Mouse (Mus musculus) megakaryocyte, embryonic 14.5 days (primary cell): ENCODE data around the gene Avpi1. TPM values are rescaled to one million over a fixed set of nuclear protein-coding genes. Genes with fewer than 3 reads are reported as not detected.

Experiments
- H3K27me3 ChIP-seq: replicated peaks from 2 replicates; pipeline ENCODE3; 2012; ENCODE audit warnings: inconsistent platforms
- H3K36me3 ChIP-seq: replicated peaks from 2 replicates; pipeline ENCODE3; 2012; ENCODE audit warnings: low read length, inconsistent platforms, mixed read lengths
- H3K4me1 ChIP-seq: 2 replicates; pipeline ENCODE4 v1.6.1; 2012; ENCODE audit warnings: inconsistent platforms
- H3K4me3 ChIP-seq: replicated peaks from 2 replicates; pipeline ENCODE3; 2012; ENCODE audit warnings: moderate library complexity, mild to moderate bottlenecking, inconsistent platforms
- H3K9me3 ChIP-seq: 2 replicates; pipeline ENCODE4 v1.6.1; 2012; ENCODE audit warnings: inconsistent platforms
- FLI1 ChIP-seq: IDR thresholded peaks from 2 replicates; pipeline ENCODE4 v1.6.1; 2012; ENCODE audit warnings: low read length, inconsistent platforms, mixed read lengths
- GATA1 ChIP-seq: IDR thresholded peaks from 3 replicates; pipeline ENCODE4 v1.6.1; 2012; ENCODE audit warnings: mixed read lengths, low read length, inconsistent platforms, borderline replicate concordance
- polyA plus RNA-seq: library from polyadenylated mRNA; stranded (reverse); fragments of >175 nt; gene quantifications from 2 replicates; pipeline ENCODE4 v1.2.3, GENCODE M21; 2012; ENCODE audit warnings: low replicate concordance; ENCODE audit not compliant: insufficient read depth

Gene Avpi1
- polyA plus RNA-seq, 1 experiment = 38.7 TPM

DNA sequence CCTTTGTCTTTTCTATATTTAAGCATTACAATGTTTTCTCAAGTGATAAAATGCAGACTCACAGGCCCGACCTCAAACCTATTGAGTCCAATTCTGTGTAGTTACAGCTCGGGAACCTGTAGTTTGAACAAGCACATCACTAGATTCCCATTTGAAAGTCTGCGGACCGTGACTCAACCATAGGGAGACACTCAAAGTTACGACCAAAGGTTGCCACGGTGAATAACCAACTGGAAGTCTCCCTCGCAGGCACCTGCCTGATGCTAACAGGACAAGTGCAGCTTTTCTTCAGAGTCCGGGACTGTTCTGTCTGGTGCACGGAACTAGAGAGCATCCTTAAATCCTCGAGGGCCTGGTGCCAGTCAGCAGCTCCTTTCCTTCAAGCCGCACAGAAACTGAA is 48.4 kb downstream of the Avpi1 start:
- Histone ChIP-seq H3K36me3 (peaks cover 7% of the 10 kb centered on the region), H3K4me3 (no peak overlapping the region)
- TF ChIP-seq FLI1 (no peak), GATA1 (no peak)

DNA sequence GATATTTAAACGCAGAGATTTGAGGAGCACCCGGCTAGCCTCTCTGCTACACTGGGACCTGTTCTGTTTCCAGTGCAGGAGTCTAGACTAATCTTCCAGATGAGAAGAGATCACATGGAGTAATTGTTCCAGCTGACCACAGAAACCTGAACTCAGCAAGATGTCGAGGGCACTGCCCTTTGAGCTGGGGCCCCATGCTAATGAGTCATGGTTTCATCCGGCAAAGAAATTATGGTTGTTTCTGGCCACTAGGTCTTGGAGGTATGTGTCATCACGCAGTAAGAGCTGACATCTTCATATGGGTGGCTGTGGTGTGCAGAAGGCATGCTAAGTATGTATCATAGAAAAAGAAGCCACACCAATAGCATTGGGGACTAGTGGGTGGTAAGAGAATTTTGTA is 48.9 kb downstream of the Avpi1 start:
- Histone ChIP-seq H3K9me3 (no peaks in the 10 kb centered on the region), H3K4me3 (no peak overlapping the region), H3K27me3 (no peaks in the 10 kb centered on the region), H3K4me1 (peaks cover 21% of the 10 kb centered on the region), H3K36me3 (peaks cover 10% of the 10 kb centered on the region)
- TF ChIP-seq GATA1 (no peak), FLI1 (no peak)

More for the DNA sequence above, 48.4 kb downstream of the Avpi1 start:
- Histone ChIP-seq H3K4me1 (peaks cover 22% of the 10 kb centered on the region), H3K27me3 (no peaks in the 10 kb centered on the region), H3K9me3 (no peaks in the 10 kb centered on the region)

DNA sequence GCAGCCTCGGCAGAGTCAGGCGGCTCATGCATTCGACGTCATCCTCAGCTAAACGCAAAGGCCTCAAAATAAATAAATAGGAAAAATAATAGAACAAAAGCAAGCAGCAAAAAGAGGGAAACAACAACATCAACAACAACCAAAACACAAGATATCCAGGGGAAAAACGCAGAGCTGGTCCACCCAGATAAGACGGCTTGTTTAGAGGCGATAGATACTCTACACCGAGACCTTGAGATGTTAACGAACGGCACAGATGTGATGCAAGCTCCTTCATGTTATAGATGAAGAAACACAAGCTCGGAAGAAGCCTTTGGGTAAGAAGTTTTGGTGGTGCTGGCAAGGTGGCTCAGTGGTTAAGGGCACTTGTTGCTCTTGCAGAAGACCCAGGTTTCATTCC is 49.9 kb downstream of the Avpi1 start:
- H3K4me3 ChIP-seq = no peak overlapping the region
- no peak for TF ChIP-seq GATA1
- no peak for TF ChIP-seq FLI1
- H3K4me1 ChIP-seq = peaks cover 21% of the 10 kb centered on the region
- H3K36me3 ChIP-seq = peaks cover 10% of the 10 kb centered on the region
- no peaks in the 10 kb centered on the region for H3K9me3 ChIP-seq
- no peaks in the 10 kb centered on the region for H3K27me3 ChIP-seq

DNA sequence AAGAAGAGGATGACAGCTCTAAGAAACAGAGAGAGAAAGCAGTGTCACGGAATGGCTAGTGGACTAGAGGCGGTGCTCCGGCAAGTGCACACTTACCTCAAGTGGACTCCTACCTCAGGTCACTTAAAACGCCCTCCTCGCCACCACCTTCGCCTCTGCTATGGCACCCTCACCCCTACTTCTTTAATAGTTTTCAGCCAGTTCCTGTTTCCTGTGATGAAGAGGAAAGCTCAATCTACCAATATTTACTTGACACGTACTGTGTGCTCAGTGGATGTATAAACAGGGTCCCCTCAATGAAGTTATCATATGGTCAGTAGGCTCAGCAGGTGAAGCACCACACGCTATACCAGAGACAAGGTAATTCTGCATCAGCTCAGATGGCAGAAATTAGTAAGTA is 50.3 kb downstream of the Avpi1 start:
- no peaks in the 10 kb centered on the region for H3K9me3 ChIP-seq
- H3K4me3 ChIP-seq = no peak overlapping the region
- peaks cover 21% of the 10 kb centered on the region for H3K4me1 ChIP-seq
- peaks cover 10% of the 10 kb centered on the region for H3K36me3 ChIP-seq
- TF ChIP-seq FLI1 (no peak), GATA1 (no peak)
- no peaks in the 10 kb centered on the region for H3K27me3 ChIP-seq

DNA sequence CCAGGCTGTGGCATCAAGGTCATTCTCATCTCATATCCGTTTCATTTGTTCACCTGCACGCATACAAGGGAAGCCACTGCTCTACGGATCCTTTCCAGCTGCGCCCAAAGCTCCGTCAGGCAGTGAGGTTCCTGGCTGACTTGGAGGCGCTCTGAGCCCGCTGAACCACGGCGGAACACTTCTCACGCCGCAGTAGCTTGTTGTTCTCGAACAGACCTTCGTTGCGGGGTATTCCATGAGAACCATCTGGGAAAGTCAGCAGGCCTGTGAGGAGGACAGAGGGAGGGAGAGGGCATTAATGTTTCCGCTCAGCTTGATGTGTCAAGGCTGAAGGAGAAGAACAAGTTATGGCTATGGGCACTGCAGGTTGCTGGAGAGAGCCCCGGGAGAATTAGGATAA is 52.9 kb downstream of the Avpi1 start:
- peaks cover 28% of the 10 kb centered on the region for H3K4me1 ChIP-seq
- peaks cover 10% of the 10 kb centered on the region for H3K36me3 ChIP-seq
- no peaks in the 10 kb centered on the region for H3K27me3 ChIP-seq
- no peaks in the 10 kb centered on the region for H3K9me3 ChIP-seq
- H3K4me3 ChIP-seq = no peak overlapping the region
- no peak for TF ChIP-seq FLI1
- TF ChIP-seq GATA1 = no peak

DNA sequence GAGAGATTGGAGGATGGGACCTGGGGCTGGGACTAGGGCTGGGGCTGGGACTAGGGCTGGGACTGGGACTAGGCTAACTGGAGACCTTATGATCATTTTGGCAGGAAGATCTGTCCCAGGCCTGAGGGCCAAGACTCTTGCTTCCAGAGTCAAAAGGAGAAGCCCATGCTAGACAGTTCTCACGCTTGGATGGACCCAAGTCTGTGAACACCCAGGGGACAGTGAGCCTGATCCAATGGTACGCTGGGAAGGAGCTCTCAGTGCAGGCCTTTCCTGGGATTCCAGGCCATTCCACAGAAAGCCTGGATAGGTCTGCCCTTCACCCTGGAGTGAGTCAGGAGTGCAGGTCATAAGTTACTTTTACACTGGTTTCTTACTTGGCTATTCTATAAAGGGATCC is 53.8 kb downstream of the Avpi1 start:
- Histone ChIP-seq H3K9me3 (peaks cover 5% of the 10 kb centered on the region), H3K4me1 (peaks cover 20% of the 10 kb centered on the region), H3K4me3 (no peak overlapping the region), H3K27me3 (no peaks in the 10 kb centered on the region), H3K36me3 (peaks cover 10% of the 10 kb centered on the region)
- TF ChIP-seq GATA1 (no peak), FLI1 (no peak)

Other genes with a start within 250 kb of the Avpi1 start
- 8.9 and 14.4 TPM in 2 replicates for gene Rrp12, start 232.9 kb downstream of the Avpi1 start, polyA plus RNA-seq
- 654 and 1,266 TPM in 2 replicates for gene Pgam1, start 217.1 kb downstream of the Avpi1 start, polyA plus RNA-seq
- 5.4 and 13.5 TPM in 2 replicates for gene Exosc1, start 195.6 kb downstream of the Avpi1 start, polyA plus RNA-seq
- gene Zdhhc16, start 195.6 kb downstream of the Avpi1 start, polyA plus RNA-seq = 18.8 and 25.3 TPM in 2 replicates
- gene Mms19, start 147.9 kb downstream of the Avpi1 start, polyA plus RNA-seq = 6.0 and 14.4 TPM in 2 replicates
- 23.1 and 46.7 TPM in 2 replicates for gene Ubtd1, start 147.3 kb downstream of the Avpi1 start, polyA plus RNA-seq
- not detected in 2 replicates for gene Ankrd2, start 93.1 kb downstream of the Avpi1 start, polyA plus RNA-seq
- gene Hoga1, start 83.4 kb downstream of the Avpi1 start, polyA plus RNA-seq = 0.93 TPM in 1 of 2 replicates, not detected in the other
- not detected in 2 replicates for gene 4933411K16Rik, start 76.8 kb downstream of the Avpi1 start, polyA plus RNA-seq
- gene Morn4, start 42.7 kb downstream of the Avpi1 start, polyA plus RNA-seq = 2.0 TPM in 1 of 2 replicates, not detected in the other
- 8.3 and 14.6 TPM in 2 replicates for gene Pi4k2a, start 38.6 kb downstream of the Avpi1 start, polyA plus RNA-seq
- 3.6 and 10.8 TPM in 2 replicates for gene Marveld1, start 18.3 kb upstream of the Avpi1 start, polyA plus RNA-seq
- 6.6 and 12.2 TPM in 2 replicates for gene Zfyve27, start 34.9 kb upstream of the Avpi1 start, polyA plus RNA-seq
- gene Sfrp5, start 73.2 kb upstream of the Avpi1 start, polyA plus RNA-seq = not detected in 2 replicates
- gene Golga7b, start 118.5 kb upstream of the Avpi1 start, polyA plus RNA-seq = 0.09 and 0.58 TPM in 2 replicates